Mouse (Mus musculus) neural tube, embryonic 13.5 days (tissue): ENCODE results near the gene Secisbp2. TPM values are rescaled to one million over a fixed set of nuclear protein-coding genes. Genes with fewer than 3 reads are reported as not detected.
"Not testable (repeated sequence)": the region's sequence is repeated elsewhere in the genome, so short reads cannot be mapped to it uniquely, and the experiment has no call there.

Experiments used
- ATAC-seq: fragments of 200-750 bp; cut with Nextera tagmentation; 2 replicates; pipeline ENCODE4 v1.8.0; 2017; ENCODE audit warnings: low read depth, mild to moderate bottlenecking, moderate TSS enrichment, moderate library complexity
- H3K27ac ChIP-seq: fragments of 300-500 bp; sonication (generic); replicated peaks from 2 replicates; pipeline ENCODE4 v1.5.1; 2015; ENCODE audit warnings: moderate library complexity, mild to moderate bottlenecking, inconsistent platforms
- H3K27me3 ChIP-seq: fragments of 300-500 bp; sonication (generic); 2 replicates; pipeline ENCODE4 v1.6.1; 2015; ENCODE audit warnings: mild to moderate bottlenecking, inconsistent platforms
- H3K36me3 ChIP-seq: fragments of 300-500 bp; sonication (generic); 2 replicates; pipeline ENCODE4 v1.6.1; 2015; ENCODE audit warnings: mild to moderate bottlenecking, inconsistent platforms
- H3K4me1 ChIP-seq: fragments of 300-500 bp; sonication (generic); replicated peaks from 2 replicates; pipeline ENCODE4 v1.6.1; 2015; ENCODE audit warnings: inconsistent platforms
- H3K4me2 ChIP-seq: fragments of 300-500 bp; sonication (generic); 2 replicates; pipeline ENCODE4 v1.6.1; 2015; ENCODE audit warnings: inconsistent platforms, mild to moderate bottlenecking, moderate library complexity
- H3K4me3 ChIP-seq: fragments of 300-500 bp; sonication (generic); 2 replicates; pipeline ENCODE4 v1.5.1; 2015; ENCODE audit warnings: mild to moderate bottlenecking, inconsistent platforms
- H3K9ac ChIP-seq: fragments of 300-500 bp; sonication (generic); 2 replicates; pipeline ENCODE4 v1.6.1; 2015; ENCODE audit warnings: moderate library complexity, mild to moderate bottlenecking, inconsistent platforms
- H3K9me3 ChIP-seq: fragments of 300-500 bp; sonication (generic); 2 replicates; pipeline ENCODE4 v1.6.1; 2016; ENCODE audit warnings: inconsistent platforms
- WGBS: fragments of 180-500 bp; shearing (Covaris S2); methylation state at CpG from one replicate; pipeline ENCODE4 v1.1.7; 2015; 5-methylcytosine and 5-hydroxymethylcytosine counted together
- polyA plus RNA-seq: library from polyadenylated mRNA; unstranded; fragments of >200 nt; fragmentation: Nextera tagmentation; extraction: Ambion mirVana; gene quantifications from 2 replicates; pipeline ENCODE4 v1.2.1, GENCODE M21; 2015

The Secisbp2 gene
- polyA plus RNA-seq, 1 experiment from 2014 or later, result 38.1 TPM

GRCm38 (mm10) chr13:51622626-51623025, 28.9 kb upstream of the Secisbp2 start:
- H3K4me1 ChIP-seq, result peaks cover 5% of the 10 kb centered on the region; the same call in 1 of the 2 replicates
- H3K4me3 ChIP-seq, result no peak overlapping the region
- 85% methylated on average over 5 of the region's 5 CpGs for WGBS
- no peaks in the 10 kb centered on the region for H3K27me3 ChIP-seq
- no peaks in the 10 kb centered on the region for H3K9me3 ChIP-seq
- no peaks in the 10 kb centered on the region for H3K36me3 ChIP-seq
- no peak for ATAC-seq
- no peak overlapping the region for H3K9ac ChIP-seq
- no peak overlapping the region for H3K27ac ChIP-seq
- H3K4me2 ChIP-seq, result no peak overlapping the region

- no peaks in the 10 kb centered on the region for H3K9me3 ChIP-seq
- no peak overlapping the region for H3K4me2 ChIP-seq
- no peaks in the 10 kb centered on the region for H3K4me1 ChIP-seq
- no peak overlapping the region for H3K27ac ChIP-seq
- no peak overlapping the region for H3K4me3 ChIP-seq
- WGBS, result 82% methylated on average over 2 of the region's 2 CpGs
- H3K27me3 ChIP-seq, result no peaks in the 10 kb centered on the region
- ATAC-seq, result no peak
- no peak overlapping the region for H3K9ac ChIP-seq
- no peaks in the 10 kb centered on the region for H3K36me3 ChIP-seq
Observed at GRCm38 (mm10) chr13:51623678-51624077, 27.8 kb upstream of the Secisbp2 start.

- no peak overlapping the region for H3K4me2 ChIP-seq
- no peaks in the 10 kb centered on the region for H3K27me3 ChIP-seq
- no peaks in the 10 kb centered on the region for H3K9me3 ChIP-seq
- no peak overlapping the region for H3K4me3 ChIP-seq
- no peak for ATAC-seq
- no peak overlapping the region for H3K9ac ChIP-seq
- H3K4me1 ChIP-seq, result no peaks in the 10 kb centered on the region
- WGBS, result 75% methylated on average over 6 of the region's 6 CpGs
- no peak overlapping the region for H3K27ac ChIP-seq
- no peaks in the 10 kb centered on the region for H3K36me3 ChIP-seq
Observed at GRCm38 (mm10) chr13:51628273-51628848, 23.1 kb upstream of the Secisbp2 start.

GRCm38 (mm10) chr13:51631354-51631992, 20.0 kb upstream of the Secisbp2 start:
- H3K9me3 ChIP-seq, result no peaks in the 10 kb centered on the region

GRCm38 (mm10) chr13:51632560-51633218, 18.8 kb upstream of the Secisbp2 start:
- Histone ChIP-seq H3K9me3 (no peaks in the 10 kb centered on the region), H3K4me2 (no peak overlapping the region), H3K27ac (no peak overlapping the region), H3K27me3 (no peaks in the 10 kb centered on the region), H3K4me1 (no peaks in the 10 kb centered on the region), H3K4me3 (no peak overlapping the region), H3K36me3 (no peaks in the 10 kb centered on the region), H3K9ac (no peak overlapping the region)
- ATAC-seq, result no peak
- 83% methylated on average over 5 of the region's 5 CpGs for WGBS

More at GRCm38 (mm10) chr13:51631354-51631992, 20.0 kb upstream of the Secisbp2 start:
- no peaks in the 10 kb centered on the region for H3K4me1 ChIP-seq
- no peaks in the 10 kb centered on the region for H3K36me3 ChIP-seq
- no peaks in the 10 kb centered on the region for H3K27me3 ChIP-seq
- no peak for ATAC-seq
- H3K4me2 ChIP-seq, result no peak overlapping the region
- H3K4me3 ChIP-seq, result no peak overlapping the region
- H3K9ac ChIP-seq, result no peak overlapping the region
- no peak overlapping the region for H3K27ac ChIP-seq
- WGBS, result 78% methylated on average over 15 of the region's 15 CpGs

GRCm38 (mm10) chr13:51635384-51635783, 16.1 kb upstream of the Secisbp2 start:
- not testable (repeated sequence) for H3K9ac ChIP-seq, H3K27me3 ChIP-seq, ATAC-seq, H3K4me2 ChIP-seq, H3K4me3 ChIP-seq, H3K36me3 ChIP-seq, H3K4me1 ChIP-seq, H3K27ac ChIP-seq, H3K9me3 ChIP-seq
- WGBS, result 63% methylated on average over 4 of the region's 9 CpGs

- Histone ChIP-seq H3K9ac (no peak overlapping the region), H3K4me1 (no peaks in the 10 kb centered on the region), H3K27ac (no peak overlapping the region), H3K36me3 (no peaks in the 10 kb centered on the region), H3K9me3 (no peaks in the 10 kb centered on the region), H3K27me3 (no peaks in the 10 kb centered on the region), H3K4me2 (no peak overlapping the region), H3K4me3 (no peak overlapping the region)
- no peak for ATAC-seq
- 84% methylated on average over 4 of the region's 4 CpGs for WGBS
Observed at GRCm38 (mm10) chr13:51638958-51639357, 12.5 kb upstream of the Secisbp2 start.

- H3K9me3 ChIP-seq, result no peaks in the 10 kb centered on the region
- no peak overlapping the region for H3K27ac ChIP-seq
- H3K36me3 ChIP-seq, result no peaks in the 10 kb centered on the region
- H3K4me1 ChIP-seq, result peaks cover 9% of the 10 kb centered on the region
- 94% methylated on average over 3 of the region's 3 CpGs for WGBS
- ATAC-seq, result no peak
- H3K9ac ChIP-seq, result no peak overlapping the region
- H3K27me3 ChIP-seq, result no peaks in the 10 kb centered on the region
- no peak overlapping the region for H3K4me2 ChIP-seq
- no peak overlapping the region for H3K4me3 ChIP-seq
Observed at GRCm38 (mm10) chr13:51641424-51641823, 10.1 kb upstream of the Secisbp2 start.

GRCm38 (mm10) chr13:51642171-51642778, 9.2 kb upstream of the Secisbp2 start:
- Histone ChIP-seq H3K9ac (no peak overlapping the region), H3K36me3 (no peaks in the 10 kb centered on the region), H3K27ac (no peak overlapping the region), H3K27me3 (no peaks in the 10 kb centered on the region), H3K9me3 (no peaks in the 10 kb centered on the region), H3K4me2 (no peak overlapping the region), H3K4me1 (peaks cover 18% of the 10 kb centered on the region), H3K4me3 (no peak overlapping the region)
- no peak for ATAC-seq
- 39% methylated on average over 11 of the region's 11 CpGs for WGBS

GRCm38 (mm10) chr13:51643924-51644828, 7.3 kb upstream of the Secisbp2 start:
- H3K9ac ChIP-seq, result peak overlapping the region; percentile 75
- peak overlapping the region; percentile 59 for H3K27ac ChIP-seq
- ATAC-seq, result peak; percentile 20
- no peaks in the 10 kb centered on the region for H3K9me3 ChIP-seq
- peaks cover 23% of the 10 kb centered on the region for H3K4me1 ChIP-seq
- H3K4me3 ChIP-seq, result peak overlapping the region; percentile 74
- WGBS, result 50% methylated on average over 20 of the region's 20 CpGs
- no peaks in the 10 kb centered on the region for H3K36me3 ChIP-seq
- H3K4me2 ChIP-seq, result peak overlapping the region; percentile 91
- H3K27me3 ChIP-seq, result no peaks in the 10 kb centered on the region

- peak within 1 kb of the TSS; percentile 59 for H3K27ac ChIP-seq
- peaks cover 23% of the 10 kb centered on the region for H3K4me1 ChIP-seq
- H3K4me3 ChIP-seq, result peak within 1 kb of the TSS; percentile 74
- under 1% methylated on average over 83 of the region's 83 CpGs for WGBS
- no peaks in the 10 kb centered on the region for H3K27me3 ChIP-seq
- H3K36me3 ChIP-seq, result no peaks in the 10 kb centered on the region
- H3K4me2 ChIP-seq, result peak within 1 kb of the TSS; percentile 91
- peak; percentile 99 for ATAC-seq
- H3K9ac ChIP-seq, result peak within 1 kb of the TSS; percentile 76
- H3K9me3 ChIP-seq, result no peaks in the 10 kb centered on the region
Observed at GRCm38 (mm10) chr13:51644829-51645789, 6.4 kb upstream of the Secisbp2 start, which contains the start of gene Cks2. Gene Cks2, plus strand, starts transcription at chr13:51645232.
